Mouse (Mus musculus) forebrain, embryonic 16.5 days (tissue): ENCODE measurements around the gene Notum. TPM values are rescaled to one million over a fixed set of nuclear protein-coding genes. Genes with fewer than 3 reads are reported as not detected.

ENCODE experiments used
- ATAC-seq: fragments of 200-750 bp; cut with Nextera tagmentation; 2 replicates; pipeline ENCODE4 v1.8.0; 2017; ENCODE audit warnings: mild to moderate bottlenecking, moderate library complexity
- H3K27ac ChIP-seq: fragments of 300-500 bp; sonication (generic); 2 replicates; pipeline ENCODE4 v1.5.1; 2014; ENCODE audit warnings: low read length, control low read depth
- H3K27me3 ChIP-seq: fragments of 300-500 bp; sonication (generic); replicated peaks from 2 replicates; pipeline ENCODE4 v1.6.1; 2014; ENCODE audit warnings: low read length; ENCODE audit not compliant: control insufficient read depth, insufficient read depth
- H3K36me3 ChIP-seq: fragments of 300-500 bp; sonication (generic); 2 replicates; pipeline ENCODE4 v1.6.1; 2014; ENCODE audit not compliant: control insufficient read depth, insufficient read depth
- H3K4me1 ChIP-seq: fragments of 300-500 bp; sonication (generic); replicated peaks from 2 replicates; pipeline ENCODE4 v1.6.1; 2014; ENCODE audit warnings: low read length; ENCODE audit not compliant: control insufficient read depth, insufficient read depth
- H3K4me2 ChIP-seq: fragments of 300-500 bp; sonication (generic); 2 replicates; pipeline ENCODE4 v1.6.1; 2014; ENCODE audit warnings: mild to moderate bottlenecking, low read length, control low read depth
- H3K4me3 ChIP-seq: fragments of 300-500 bp; sonication (generic); replicated peaks from 2 replicates; pipeline ENCODE4 v1.5.1; 2014; ENCODE audit warnings: mild to moderate bottlenecking, low read length, control low read depth
- H3K9ac ChIP-seq: fragments of 300-500 bp; sonication (generic); replicated peaks from 2 replicates; pipeline ENCODE4 v1.6.1; 2014; ENCODE audit warnings: low read depth, low read length, control low read depth
- H3K9me3 ChIP-seq: fragments of 300-500 bp; sonication (generic); 2 replicates; pipeline ENCODE4 v1.6.1; 2016; ENCODE audit warnings: low read length; ENCODE audit not compliant: control insufficient read depth
- WGBS: fragments of 180-500 bp; shearing (Covaris S2); extraction: QIAGEN DNeasy Blood & Tissue Kit; methylation state at CpG from one replicate; pipeline ENCODE4 v1.1.7; 2014; 5-methylcytosine and 5-hydroxymethylcytosine counted together
- polyA plus RNA-seq: library from polyadenylated mRNA; unstranded; fragments of >200 nt; fragmentation: Nextera tagmentation; extraction: Ambion mirVana; gene quantifications from 2 replicates; pipeline ENCODE4 v1.2.1, GENCODE M21; 2015

The Notum gene
- polyA plus RNA-seq, 1 experiment from 2014 or later: 0.77 TPM

GRCm38 (mm10) chr11:120625152-120625775, 35.7 kb downstream of the Notum start, which contains the start of gene Sirt7:
TSS of gene Sirt7 (minus strand) at chr11:120625240.
- Histone ChIP-seq H3K36me3 (peaks cover 14% of the 10 kb centered on the region; the same call in 1 of the 2 replicates), H3K9ac (peak within 1 kb of the TSS; percentile 62), H3K9me3 (no peaks in the 10 kb centered on the region), H3K27ac (peak within 1 kb of the TSS; percentile 76), H3K4me1 (peaks cover 20% of the 10 kb centered on the region), H3K27me3 (no peaks in the 10 kb centered on the region), H3K4me2 (peak within 1 kb of the TSS; percentile 79), H3K4me3 (peak within 1 kb of the TSS; percentile 79)
- ATAC-seq: peak; percentile 34
- 17% methylated on average over 5 of the region's 5 CpGs for WGBS

GRCm38 (mm10) chr11:120624680-120625111, 36.3 kb downstream of the Notum start:
- peaks cover 19% of the 10 kb centered on the region; the same call in 1 of the 2 replicates for H3K36me3 ChIP-seq

GRCm38 (mm10) chr11:120623961-120624679, 36.9 kb downstream of the Notum start:
- Histone ChIP-seq H3K4me3 (peak overlapping the region; percentile 79), H3K36me3 (peaks cover 16% of the 10 kb centered on the region), H3K27me3 (no peaks in the 10 kb centered on the region), H3K4me2 (peak overlapping the region; percentile 79), H3K4me1 (peaks cover 15% of the 10 kb centered on the region), H3K9me3 (no peaks in the 10 kb centered on the region), H3K9ac (peak overlapping the region; percentile 62), H3K27ac (peak overlapping the region; percentile 76)
- 11% methylated on average over 30 of the region's 30 CpGs for WGBS
- peak; percentile 74 for ATAC-seq

More at GRCm38 (mm10) chr11:120624680-120625111, 36.3 kb downstream of the Notum start:
- no peaks in the 10 kb centered on the region for H3K27me3 ChIP-seq
- peaks cover 17% of the 10 kb centered on the region for H3K4me1 ChIP-seq
- under 1% methylated on average over 53 of the region's 53 CpGs for WGBS
- peak overlapping the region; percentile 79 for H3K4me2 ChIP-seq
- H3K4me3 ChIP-seq: peak overlapping the region; percentile 79
- H3K9me3 ChIP-seq: no peaks in the 10 kb centered on the region
- peak overlapping the region; percentile 62 for H3K9ac ChIP-seq
- peak; percentile 92 for ATAC-seq
- peak overlapping the region; percentile 76 for H3K27ac ChIP-seq

DNA sequence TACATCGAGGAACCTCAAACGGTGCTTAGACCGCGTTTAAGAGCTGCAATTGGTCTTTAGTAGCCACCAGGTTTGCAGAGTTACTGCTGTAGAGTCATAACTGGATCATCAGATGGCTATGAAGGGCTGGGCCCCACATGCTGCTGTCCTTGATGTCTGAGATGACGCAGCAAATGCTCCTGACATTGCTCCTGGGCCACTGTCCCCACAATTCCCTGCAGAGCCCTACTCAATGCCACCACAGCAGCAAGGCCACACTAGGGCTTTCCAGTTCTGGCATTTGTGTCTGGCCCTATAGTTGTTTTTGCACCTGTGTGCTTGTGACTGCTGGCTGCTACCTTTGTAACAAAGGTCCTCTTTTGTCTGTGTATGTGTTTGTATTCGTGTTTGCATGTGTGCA, 38.2 kb downstream of the Notum start:
- 91% methylated on average over 6 of the region's 6 CpGs for WGBS
- H3K4me3 ChIP-seq: no peak overlapping the region
- H3K27ac ChIP-seq: no peak overlapping the region
- ATAC-seq: no peak
- no peak overlapping the region for H3K4me2 ChIP-seq
- no peaks in the 10 kb centered on the region for H3K27me3 ChIP-seq
- H3K9ac ChIP-seq: no peak overlapping the region
- H3K36me3 ChIP-seq: peaks cover 18% of the 10 kb centered on the region
- no peaks in the 10 kb centered on the region for H3K9me3 ChIP-seq
- H3K4me1 ChIP-seq: peaks cover 15% of the 10 kb centered on the region

DNA sequence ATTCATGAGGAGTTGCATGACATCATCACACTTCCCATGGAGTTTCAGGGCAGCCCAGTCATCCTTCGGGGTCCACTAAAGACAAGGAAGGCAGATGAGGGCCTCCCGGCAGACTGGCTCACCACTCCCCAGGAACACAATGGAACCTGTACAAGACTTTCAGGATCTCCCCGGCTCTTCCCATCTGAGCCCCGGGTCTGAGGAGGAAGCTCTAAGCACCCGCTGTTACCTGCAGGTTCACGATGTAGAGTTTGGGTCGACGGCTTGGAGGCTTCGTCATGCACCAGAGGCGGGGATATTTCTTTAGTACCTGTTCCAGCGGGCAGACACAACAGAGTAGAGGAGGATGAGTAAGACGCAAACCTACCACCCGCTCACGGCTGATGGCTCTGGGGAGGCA, 40.8 kb downstream of the Notum start:
- Histone ChIP-seq H3K4me1 (peaks cover 28% of the 10 kb centered on the region), H3K4me2 (no peak overlapping the region), H3K27ac (no peak overlapping the region), H3K9ac (no peak overlapping the region), H3K36me3 (peaks cover 18% of the 10 kb centered on the region), H3K9me3 (no peaks in the 10 kb centered on the region), H3K27me3 (no peaks in the 10 kb centered on the region), H3K4me3 (no peak overlapping the region)
- no peak for ATAC-seq
- WGBS: 90% methylated on average over 14 of the region's 14 CpGs

GRCm38 (mm10) chr11:120618619-120619535, 42.1 kb downstream of the Notum start:
- Histone ChIP-seq H3K27me3 (no peaks in the 10 kb centered on the region), H3K4me1 (peaks cover 21% of the 10 kb centered on the region), H3K9me3 (no peaks in the 10 kb centered on the region), H3K27ac (no peak overlapping the region), H3K4me3 (no peak overlapping the region), H3K36me3 (peaks cover 22% of the 10 kb centered on the region), H3K4me2 (no peak overlapping the region), H3K9ac (no peak overlapping the region)
- 92% methylated on average over 25 of the region's 25 CpGs for WGBS
- no peak for ATAC-seq

- peak; percentile 96 for ATAC-seq
- Histone ChIP-seq H3K9ac (peak within 1 kb of the TSS; percentile 78), H3K4me1 (peaks cover 17% of the 10 kb centered on the region), H3K9me3 (no peaks in the 10 kb centered on the region), H3K27me3 (no peaks in the 10 kb centered on the region), H3K4me3 (peak within 1 kb of the TSS; percentile 67), H3K27ac (peak within 1 kb of the TSS; percentile 67), H3K36me3 (peaks cover 22% of the 10 kb centered on the region), H3K4me2 (peak within 1 kb of the TSS; percentile 62)
- WGBS: under 1% methylated on average over 56 of the region's 56 CpGs
These were observed 43.4 kb downstream of the Notum start, which contains the start of gene Pcyt2 for GRCm38 (mm10) chr11:120617519-120618112. TSS of gene Pcyt2 (minus strand) at chr11:120617936.

DNA sequence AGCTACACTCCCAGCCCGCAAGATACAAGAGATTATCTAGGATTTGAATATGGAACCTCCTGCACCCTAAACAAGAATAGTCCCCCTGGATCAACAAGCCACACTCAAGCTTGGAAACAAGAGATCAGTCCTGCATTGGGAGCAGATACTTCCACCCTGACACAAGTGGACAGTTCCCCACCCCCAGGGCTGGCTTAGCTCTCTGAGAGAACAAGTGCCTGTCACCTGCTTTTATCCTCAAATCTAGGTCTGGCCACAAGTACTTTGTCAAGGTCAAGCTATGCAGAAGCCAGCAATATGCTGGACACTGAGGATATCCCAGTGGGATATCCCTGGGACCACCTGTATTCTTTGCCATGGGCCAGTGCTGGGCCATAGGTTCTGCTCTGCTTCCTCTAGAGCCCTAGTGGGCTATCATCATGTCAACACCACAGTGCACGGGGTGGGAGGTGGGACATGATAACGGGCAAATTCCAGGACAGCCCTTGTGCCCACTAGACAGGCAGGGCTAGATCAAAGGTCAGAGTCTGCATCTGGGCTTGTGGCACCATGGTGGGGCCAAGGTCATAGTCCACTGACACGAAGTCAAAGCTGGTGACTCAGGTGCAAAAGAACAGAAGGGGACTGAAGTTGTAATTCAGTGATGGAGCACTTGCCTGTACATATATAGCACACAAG, 44.2 kb downstream of the Notum start:
- peak overlapping the region; percentile 33; the same call in 1 of the 2 replicates for H3K27ac ChIP-seq
- H3K27me3 ChIP-seq: no peaks in the 10 kb centered on the region
- peaks cover 22% of the 10 kb centered on the region for H3K36me3 ChIP-seq
- H3K4me3 ChIP-seq: peak overlapping the region; percentile 67
- 44% methylated on average over 4 of the region's 4 CpGs for WGBS
- peak overlapping the region; percentile 62 for H3K4me2 ChIP-seq
- no peak for ATAC-seq
- no peaks in the 10 kb centered on the region for H3K9me3 ChIP-seq
- H3K9ac ChIP-seq: peak overlapping the region; percentile 78
- peaks cover 17% of the 10 kb centered on the region for H3K4me1 ChIP-seq
